Mouse (Mus musculus): ENCODE measurements around the gene Tbc1d22a. TPM values are rescaled to one million over a fixed set of nuclear protein-coding genes. Genes with fewer than 3 reads are reported as not detected.

Gene Tbc1d22a
- total RNA-seq, 2 experiments from 2014 or later: 25.1 to 25.2 TPM

DNA sequence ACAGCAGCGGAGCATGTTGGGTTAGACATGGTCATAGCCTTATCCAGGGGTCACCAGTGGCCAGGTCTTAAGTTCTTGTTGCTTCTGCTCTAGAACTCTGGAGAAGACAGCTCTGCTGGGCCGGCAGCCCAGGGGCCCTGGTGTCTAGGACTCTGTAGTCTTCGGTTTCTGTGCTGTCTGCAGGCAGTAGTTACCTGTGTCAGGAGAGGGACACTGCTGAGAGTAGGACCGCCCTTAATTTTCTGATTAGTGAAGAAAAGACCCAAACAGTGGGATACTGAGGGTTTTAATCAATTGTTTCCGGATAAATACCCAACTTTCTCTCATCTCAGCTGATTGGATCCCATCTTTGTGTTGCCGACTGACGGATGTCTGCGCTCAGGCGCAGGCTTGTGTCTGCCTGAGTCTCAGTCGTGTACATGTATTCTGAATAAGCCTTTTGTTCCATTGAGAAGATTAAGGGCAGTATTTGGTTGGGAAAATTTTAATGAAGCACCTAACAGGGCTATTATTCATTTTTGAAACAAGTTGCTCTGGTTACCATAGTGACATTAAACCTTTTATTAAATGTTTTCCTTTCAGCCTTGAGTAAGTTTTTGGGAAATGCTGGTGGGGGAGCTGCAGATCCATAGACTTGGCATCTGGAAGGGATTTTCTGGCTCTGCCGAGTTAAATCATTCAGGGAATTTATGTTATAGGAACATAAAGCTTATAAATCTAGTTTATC lies 62.4 kb downstream of the Tbc1d22a start:
- no peak for DNase-seq (ENCODE audit: low spot score in 2 of 2)

DNA sequence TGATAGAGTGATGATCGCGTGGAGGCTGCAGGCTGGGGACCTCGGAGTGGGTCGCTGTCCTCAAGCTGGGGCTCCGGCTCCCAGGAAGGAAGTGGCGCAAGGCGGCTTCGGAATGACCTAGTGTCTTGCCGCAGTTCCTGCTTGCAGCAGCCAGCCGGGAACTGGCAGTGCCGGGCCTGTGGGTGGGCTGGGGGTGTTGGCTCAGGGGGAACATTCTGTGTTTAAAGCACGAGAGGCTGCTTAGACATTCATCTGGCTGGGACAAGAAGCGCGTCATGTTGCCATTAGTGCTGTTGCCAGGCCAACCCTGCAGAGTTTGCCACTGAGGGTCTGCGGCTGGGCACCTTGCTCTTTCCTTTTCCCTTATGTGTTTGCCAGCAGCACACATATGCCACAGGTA lies 63.2 kb downstream of the Tbc1d22a start:
- DNase-seq (ENCODE audit: low spot score in 2 of 2): peak; percentile 72

DNA sequence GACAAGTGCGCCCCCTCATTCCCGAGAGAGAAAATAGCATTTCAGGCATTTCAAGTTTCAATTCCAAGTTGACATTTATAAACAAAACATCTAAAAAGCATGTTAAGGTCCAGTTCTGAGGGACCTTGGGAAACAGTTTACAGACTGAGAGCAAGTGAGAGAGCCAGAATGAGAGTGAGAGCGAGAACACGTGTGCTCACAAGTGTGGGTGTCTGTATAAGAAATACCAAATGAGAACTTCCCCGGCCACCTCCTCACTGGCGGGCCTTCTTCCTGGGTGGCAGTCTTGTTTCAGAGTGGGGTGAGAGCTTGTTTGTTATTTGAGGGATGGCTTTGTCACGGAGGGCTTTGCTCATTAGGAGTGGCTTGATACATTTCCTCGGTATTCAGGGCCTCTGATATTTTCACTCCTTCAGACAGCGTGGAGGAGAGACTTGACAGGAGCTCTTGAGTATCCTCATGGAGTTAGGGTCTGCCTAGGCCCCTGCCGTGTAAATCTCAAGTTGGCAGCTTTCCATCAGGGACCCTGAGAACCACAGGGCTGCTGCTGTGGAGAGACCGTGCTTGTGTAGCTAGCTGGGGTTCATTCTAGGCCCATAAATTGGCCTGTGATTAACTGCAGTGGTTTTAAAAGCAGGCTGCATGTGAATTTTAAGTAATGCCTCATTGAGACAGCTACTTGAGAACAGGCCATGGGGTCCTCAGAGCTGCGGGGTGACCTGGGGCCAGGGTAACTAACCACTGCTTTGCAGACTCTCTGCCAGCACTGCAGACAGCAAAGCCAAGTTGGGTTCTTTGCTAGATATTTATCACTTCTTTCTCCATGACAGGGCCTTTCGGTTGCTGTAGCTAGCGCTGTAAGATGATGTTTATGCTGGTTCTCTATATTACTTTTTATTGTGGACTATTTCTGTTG lies 65.1 kb downstream of the Tbc1d22a start:
- DNase-seq (ENCODE audit: low spot score in 2 of 2): no peak

DNA sequence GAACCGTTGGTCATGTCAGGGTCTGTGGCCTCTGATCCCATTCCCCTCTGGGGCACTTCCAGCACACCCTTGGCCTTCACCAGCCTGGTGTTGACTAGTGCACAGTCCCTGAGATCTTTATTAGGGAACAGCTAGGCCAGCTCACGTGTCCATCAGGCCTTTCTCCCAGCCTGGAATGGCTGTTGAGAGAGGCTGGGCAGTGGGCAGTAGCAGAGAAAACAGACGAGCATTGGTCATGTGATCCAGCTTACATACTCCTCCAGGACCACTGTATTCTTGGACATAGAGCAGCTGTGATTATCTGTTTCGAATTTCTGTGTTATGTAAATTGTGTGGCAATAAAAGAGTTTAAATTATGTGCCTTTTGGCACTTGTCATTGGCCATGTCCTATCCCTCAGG lies 65.9 kb downstream of the Tbc1d22a start:
- DNase-seq (ENCODE audit: low spot score in 2 of 2): no peak

DNA sequence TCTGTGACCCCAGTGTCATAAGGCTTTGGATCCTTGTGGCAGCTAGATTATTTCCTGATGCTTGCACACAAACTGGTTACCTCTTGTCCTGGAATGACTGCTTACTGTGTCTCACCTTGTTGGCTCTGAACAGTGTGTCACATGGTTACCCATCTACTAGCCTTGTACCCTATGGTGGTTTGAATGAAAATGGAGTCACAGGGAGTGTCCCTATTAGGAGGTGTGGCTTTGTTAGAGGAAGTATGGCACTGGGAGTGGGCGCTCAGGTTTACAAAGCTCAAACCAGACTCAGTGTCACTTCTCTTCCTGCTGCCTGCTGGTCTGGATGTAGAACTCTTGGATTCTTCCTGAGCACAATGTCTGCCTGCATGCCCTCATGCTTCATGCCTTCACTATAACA lies 69.0 kb downstream of the Tbc1d22a start:
- DNase-seq (ENCODE audit: low spot score in 2 of 2): no peak

DNA sequence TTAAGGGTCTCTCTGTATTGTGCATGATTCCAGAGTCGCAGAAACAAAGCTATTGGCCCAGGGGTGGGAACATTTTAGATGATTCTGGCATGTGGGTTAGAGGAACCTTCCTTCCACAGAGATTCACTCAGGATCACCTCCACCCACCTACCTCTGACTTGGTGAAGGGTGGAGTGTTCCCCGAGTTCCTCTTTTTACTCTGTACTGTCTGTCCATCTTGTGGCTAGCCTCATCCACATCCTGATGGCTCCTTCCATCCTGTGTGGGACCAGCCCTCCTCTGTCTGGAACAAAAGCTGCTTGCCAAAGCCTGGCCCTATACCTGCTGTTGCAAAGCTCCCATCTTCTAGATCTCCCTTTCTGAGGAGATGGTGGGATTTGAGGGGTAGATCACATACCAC lies 71.0 kb downstream of the Tbc1d22a start:
- DNase-seq (ENCODE audit: low spot score in 2 of 2): no peak

DNA sequence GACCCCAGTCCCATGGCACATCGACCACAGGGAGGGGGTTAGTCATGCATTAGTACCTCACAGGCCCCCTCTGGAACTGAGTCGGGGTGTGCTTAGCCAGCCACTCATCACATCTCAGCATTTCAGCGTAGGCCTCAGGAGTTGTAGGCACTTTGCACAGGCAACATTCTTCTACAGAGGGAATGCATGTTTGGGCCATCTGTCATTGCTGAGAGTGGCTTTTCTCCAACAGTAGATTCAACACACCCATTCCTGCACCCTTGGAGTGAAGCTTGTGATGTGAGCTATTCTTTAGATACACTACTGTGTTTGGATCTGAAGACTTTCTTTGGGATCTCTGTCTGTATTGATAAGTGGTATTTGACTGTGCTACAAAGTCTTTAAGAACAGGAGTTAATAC lies 75.8 kb downstream of the Tbc1d22a start:
- no peak for DNase-seq (ENCODE audit: low spot score in 2 of 2)

DNA sequence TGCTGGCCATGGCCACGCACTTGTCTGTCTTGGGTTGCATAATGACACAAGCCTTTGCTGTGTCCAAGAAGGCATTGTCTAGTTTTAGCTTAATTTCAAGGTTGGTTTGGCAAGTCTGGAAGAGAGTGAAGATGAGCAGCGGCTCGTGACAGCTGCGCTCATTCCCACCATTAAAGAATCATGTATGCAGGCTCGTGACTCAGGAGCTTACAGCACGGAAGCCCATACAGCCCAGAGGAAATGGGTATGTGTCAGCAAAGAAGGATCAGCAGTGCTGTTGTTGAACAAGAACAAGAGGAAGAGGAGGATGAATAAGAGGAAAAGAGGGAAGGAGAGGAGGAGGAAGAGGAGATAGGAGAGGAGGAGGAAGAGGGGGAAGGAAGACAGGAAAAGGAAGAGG lies 78.0 kb downstream of the Tbc1d22a start:
- no peak for DNase-seq (ENCODE audit: low spot score in 2 of 2)

DNA sequence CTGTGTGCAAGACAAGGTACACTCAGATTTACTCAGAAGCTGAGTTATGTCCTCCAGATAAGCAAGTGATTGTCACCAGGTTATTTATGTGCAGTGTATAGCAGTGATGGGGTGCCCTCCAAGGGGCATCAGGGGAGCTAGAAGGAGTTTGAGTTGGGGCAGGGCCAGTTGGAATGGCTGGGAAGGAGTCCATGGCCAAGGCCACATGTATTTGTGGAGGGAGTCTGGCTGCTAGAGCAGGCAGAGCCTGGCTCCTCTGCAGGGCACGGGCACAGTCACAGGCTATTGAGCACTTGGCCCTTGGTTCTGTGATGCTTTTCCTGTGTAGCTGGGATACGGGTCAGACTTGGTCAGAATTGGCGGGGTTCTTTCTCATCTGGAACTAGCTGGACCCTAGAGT lies 80.2 kb downstream of the Tbc1d22a start:
- no peak for DNase-seq (ENCODE audit: low spot score in 2 of 2)

DNA sequence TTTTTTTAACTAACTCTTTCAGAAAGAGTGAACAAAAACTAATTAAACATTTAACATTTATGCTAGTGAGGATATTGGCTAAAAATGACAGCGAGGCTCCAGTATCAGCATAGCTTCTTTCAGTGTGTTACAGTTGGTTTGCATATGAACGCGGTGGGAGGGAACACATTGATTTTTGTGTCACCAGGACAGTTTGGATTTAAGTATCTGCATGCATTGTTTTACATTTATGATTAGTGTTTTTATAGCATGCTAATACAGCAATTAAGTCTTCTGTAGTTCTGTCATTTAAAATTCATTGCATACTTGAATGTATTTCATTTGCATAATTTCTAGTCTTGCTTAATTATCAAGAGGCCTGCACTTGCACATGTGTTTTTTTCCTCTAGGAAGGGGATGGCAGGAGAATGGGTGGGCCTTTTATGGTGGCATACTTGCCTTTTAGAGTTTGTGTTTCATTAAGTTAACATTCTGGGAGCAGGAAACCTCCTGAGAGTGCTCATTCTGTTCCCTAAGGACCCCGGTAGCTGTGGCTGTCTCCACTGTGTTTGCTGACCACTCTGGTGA lies 81.5 kb downstream of the Tbc1d22a start:
- DNase-seq (ENCODE audit: low spot score in 2 of 2): no peak

DNA sequence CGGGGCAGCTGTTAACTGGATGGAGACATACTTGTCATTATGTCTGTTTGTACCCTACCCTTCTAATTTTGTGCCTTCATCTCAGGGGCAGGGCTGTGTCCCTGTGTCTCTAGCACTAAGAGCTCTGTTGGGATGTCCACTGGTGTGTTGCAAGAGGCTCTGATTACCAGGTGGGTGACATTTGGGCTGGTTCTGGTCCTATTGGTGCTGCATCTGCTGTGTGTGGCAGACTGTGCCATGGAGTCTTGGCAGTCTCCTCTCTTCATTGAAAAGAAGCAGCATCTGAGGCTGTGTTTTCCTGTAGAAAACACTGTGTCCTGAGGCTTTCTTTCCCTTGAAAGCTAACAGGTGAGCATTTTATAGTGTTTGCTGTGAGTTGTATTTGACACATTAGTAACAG lies 83.0 kb downstream of the Tbc1d22a start:
- peak in 1 of 2 experiments; percentile 31 for DNase-seq (ENCODE audit: low spot score in 2 of 2)

DNA sequence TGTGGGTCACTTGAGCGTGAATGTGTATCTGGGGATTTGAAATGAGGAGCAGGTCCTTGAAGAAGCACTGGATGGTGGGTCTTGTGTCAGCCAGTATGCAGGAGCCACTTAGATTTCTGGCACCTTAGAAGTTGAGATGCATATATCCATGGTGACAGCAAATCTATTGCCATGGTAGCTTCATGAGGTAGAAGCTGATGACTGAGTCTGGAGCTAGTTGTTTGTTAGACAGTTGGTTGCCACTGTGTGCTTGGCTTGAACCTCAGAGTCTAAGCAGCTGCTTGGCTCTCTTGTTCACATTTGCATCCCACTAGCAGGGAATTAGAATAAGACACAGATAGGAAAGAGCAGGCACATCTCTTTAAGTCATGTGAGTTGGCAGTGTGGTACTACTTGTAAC lies 89.6 kb downstream of the Tbc1d22a start:
- no peak for DNase-seq (ENCODE audit: low spot score in 2 of 2)

DNA sequence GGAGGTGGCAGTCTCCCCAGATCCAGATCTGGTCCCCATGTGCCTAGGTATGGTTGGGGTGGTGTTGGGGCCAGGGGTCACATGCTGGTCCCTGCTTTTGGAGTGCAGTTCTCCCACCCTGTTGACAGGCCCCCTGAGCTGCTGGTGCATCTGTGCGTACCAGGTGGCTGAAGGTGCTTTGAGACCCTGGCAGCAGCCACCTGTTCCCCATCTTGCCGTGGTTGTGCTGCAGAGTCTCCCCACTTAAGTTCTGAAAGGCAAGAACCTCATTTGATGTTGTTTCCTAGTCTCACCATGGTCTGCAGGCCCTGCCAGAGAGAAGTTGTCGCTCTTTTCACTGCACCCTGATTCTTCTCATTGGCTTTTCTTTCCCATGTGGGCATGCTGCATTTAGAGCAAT lies 90.6 kb downstream of the Tbc1d22a start:
- DNase-seq (ENCODE audit: low spot score in 2 of 2): no peak

DNA sequence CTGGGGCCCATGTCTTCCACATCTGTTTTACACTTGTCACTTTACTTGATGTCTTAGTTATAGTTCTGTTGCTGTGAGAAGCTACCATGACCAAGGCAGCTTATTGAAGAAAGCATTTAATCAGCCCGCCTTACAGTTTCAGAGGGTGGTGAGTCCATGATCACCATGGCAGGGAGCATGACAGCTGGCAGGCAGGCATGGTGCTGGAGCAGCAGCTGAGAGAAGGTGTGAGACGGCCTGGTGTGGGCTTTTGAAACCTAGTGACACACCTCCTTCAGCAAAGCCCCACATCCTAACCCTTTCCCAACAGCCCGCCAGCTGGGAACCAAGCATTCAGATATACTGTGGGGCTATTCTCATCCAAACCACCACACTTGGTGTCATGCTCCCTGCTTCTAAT lies 91.0 kb downstream of the Tbc1d22a start:
- DNase-seq (ENCODE audit: low spot score in 2 of 2): no peak

DNA sequence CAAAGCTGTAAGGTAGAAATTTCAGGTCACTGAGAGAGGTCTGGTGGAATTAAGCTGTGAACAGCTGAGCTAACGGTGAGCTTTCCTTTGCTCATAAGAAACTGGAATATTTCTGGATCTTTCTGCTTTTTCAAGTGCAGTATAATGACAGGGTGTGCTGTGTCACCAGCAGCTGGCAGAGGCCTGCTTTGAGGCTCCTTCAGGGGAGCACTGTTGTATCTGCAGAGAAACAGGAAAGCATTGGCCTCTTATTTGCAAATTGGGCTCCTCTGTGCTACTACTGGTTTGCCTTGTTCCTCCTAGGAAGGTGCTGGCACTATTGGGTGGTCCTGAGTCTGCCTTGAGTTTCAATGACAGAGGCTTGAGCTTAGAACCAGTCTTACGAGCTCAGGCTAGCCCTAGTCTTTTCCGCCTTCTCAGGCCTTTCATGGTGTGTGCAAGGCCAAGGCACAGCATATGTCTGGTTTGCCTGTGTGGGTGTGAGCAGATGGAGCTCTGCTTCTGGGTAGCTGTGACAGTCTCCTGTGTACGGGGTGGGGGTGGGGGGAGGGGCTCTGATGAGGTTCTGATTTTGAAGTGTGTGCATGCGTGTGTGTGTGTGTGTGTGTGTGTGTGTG lies 95.1 kb downstream of the Tbc1d22a start:
- DNase-seq (ENCODE audit: low spot score in 2 of 2): no peak

DNA sequence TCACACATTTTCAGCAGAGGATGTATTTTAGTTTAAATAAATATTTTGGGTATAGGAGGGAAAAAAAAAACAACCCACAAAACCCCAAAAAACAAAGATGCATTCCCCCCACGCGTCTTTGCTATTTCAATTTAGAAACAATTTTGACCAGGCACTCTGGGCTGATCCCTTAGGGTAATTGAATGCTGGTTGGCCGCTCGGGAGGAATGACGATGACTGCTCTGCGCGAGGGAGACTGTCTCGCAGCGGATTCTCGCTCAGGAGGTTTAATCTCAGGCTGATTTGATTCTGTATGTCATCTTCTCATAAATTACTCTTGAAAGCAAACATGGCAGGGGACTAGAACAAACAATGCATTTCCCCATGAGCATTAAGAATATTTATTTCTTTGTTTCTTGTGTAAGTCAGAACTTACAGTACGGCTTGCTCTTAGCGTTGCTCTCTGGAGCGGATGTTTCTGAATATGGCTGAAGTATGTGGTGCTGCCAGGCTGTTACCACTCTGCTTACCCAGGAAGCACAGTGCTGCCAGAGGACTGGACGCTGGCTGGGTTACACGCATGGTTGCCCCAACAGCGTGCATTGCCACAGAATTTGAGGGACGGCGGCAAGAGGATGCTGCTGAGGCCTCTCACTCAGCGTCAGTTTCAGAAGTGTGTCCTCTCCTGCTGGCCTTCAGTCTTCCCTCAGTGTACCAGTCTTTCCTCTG lies 106.7 kb downstream of the Tbc1d22a start:
- DNase-seq (ENCODE audit: low spot score in 2 of 2): no peak

DNA sequence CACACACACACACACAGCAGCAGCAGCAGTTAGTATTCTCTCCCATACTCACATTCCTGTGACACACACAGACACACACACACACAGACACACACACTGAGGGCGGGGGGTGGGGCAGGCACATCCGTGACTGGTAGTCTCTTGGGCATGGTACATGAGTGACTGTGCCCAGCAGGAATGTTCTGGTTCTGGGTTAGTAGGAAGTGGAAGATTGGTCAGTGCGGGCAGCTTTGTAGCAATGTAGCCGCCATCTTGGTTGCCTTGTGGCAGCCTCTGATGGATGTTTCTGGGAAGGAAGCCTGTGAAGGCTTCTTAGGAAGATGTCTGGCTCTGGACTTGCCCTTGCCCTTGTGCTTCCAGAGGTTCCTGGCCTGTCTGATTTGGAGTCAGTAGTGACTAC lies 112.1 kb downstream of the Tbc1d22a start:
- no peak for DNase-seq (ENCODE audit: low spot score in 2 of 2)

DNA sequence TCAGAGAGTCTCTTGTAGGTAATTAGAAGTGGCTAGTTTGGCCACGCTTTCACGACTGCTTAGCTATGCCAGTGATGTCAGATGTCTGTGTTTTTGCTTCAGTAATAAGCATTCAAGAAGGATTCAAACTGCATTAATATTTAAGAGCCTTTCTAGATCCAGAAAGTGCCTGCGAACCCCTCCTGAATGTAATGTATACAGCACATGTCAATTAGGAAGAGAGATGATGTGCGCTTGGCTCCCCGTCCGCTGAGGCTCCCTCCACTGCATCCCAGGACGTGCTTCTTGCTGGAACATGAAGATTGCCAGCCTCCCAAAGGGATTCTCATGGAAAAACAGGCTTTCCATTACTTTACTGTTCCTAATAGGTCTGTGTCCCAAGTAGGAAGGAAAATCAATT lies 115.7 kb downstream of the Tbc1d22a start:
- DNase-seq (ENCODE audit: low spot score in 2 of 2): no peak

DNA sequence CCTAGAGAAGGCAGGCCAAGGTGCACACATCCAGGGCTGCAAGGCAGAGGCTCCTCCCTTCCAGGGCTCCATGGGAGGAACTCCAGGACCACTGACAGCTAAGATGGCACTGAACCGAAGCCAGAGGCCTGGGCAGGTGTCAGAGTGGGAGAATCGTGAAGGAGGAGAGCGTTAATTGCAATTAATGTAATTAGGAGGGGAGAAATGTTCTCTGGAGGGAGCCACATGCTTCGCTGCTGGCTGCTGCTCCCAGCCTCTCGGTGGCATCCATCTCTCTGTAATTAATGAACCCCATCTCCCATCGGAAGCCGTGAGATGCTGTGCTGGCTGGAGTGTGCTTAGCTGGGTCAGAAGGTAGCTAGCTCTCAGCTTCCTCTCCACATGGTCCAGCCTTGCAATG lies 116.2 kb downstream of the Tbc1d22a start:
- no peak for DNase-seq (ENCODE audit: low spot score in 2 of 2)

DNA sequence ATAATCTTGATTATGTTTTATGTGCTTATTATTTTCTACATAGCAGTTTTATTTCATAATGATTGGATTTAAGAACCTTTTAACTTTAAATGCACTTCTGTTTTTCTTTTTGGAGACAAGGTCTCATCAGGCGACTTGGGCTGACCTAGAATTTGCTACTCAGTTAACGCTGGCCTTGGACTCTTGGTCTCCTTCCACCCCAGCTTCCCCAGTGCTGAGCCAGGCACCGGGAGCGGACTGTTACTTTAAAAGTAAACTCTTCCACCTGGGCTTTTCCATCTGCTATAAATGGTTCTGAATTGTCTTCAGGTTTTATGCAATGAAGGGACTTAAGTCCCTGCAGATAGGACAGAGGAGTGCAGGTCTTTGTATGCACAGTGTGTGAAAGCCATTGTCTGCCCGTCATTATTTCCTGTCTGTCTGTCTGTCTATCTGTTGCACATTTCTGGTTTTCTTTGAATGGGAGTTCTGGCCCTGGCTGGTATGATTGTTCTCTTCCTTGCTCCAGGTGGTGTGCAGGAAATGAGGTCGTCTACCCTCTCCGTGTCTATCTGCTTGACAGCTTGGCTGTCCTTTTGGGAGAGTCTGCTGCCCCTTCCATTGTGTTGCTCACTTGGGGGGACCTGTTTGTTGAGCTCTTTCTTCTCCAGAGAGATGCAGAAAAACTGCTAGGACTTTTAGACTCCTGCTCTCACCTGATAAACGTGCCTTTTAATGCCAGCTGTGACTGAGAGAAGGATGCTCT lies 117.4 kb downstream of the Tbc1d22a start:
- DNase-seq (ENCODE audit: low spot score in 2 of 2): no peak

Measured in layer of hippocampus, postnatal 10 days (tissue).